Mouse (Mus musculus): ENCODE results near the gene Erc2. TPM values are rescaled to one million over a fixed set of nuclear protein-coding genes. Genes with fewer than 3 reads are reported as not detected.

The Erc2 gene
- polyA plus RNA-seq, 1 experiment from 2014 or later = 12.7 TPM

- no peak for ATAC-seq (replicated peaks; ENCODE audit: low FRiP score)
- no peak overlapping the region for H3K9ac ChIP-seq (ENCODE audit: low read length)
- WGBS = 90% methylated on average over 4 of the region's 4 CpGs
These were observed 548.5 kb downstream of the Erc2 start for GRCm38 (mm10) chr14:28170711-28171110.

GRCm38 (mm10) chr14:28171364-28171763, 549.1 kb downstream of the Erc2 start:
- Histone ChIP-seq H3K9me3 (ENCODE audit: control insufficient read depth, low read length) (no peaks in the 10 kb centered on the region), H3K27ac (ENCODE audit: low read depth, low read length) (no peak overlapping the region), H3K9ac (ENCODE audit: low read length) (no peak overlapping the region), H3K4me1 (replicated peaks; ENCODE audit: control insufficient read depth, insufficient read depth, low read length) (no peaks in the 10 kb centered on the region), H3K36me3 (ENCODE audit: control insufficient read depth, insufficient read depth, low read length) (no peaks in the 10 kb centered on the region), H3K4me2 (ENCODE audit: low read depth, low read length, severe bottlenecking) (no peak overlapping the region), H3K27me3 (ENCODE audit: control insufficient read depth, insufficient read depth, low read length) (no peaks in the 10 kb centered on the region), H3K4me3 (ENCODE audit: low read depth, low read length) (no peak overlapping the region)
- ATAC-seq (replicated peaks; ENCODE audit: low FRiP score) (no peak), DNase-seq (ENCODE audit: low spot score) (no peak)
- 75% methylated on average over 2 of the region's 2 CpGs for WGBS

More at GRCm38 (mm10) chr14:28170711-28171110, 548.5 kb downstream of the Erc2 start:
- Histone ChIP-seq H3K36me3 (ENCODE audit: control insufficient read depth, insufficient read depth, low read length) (no peaks in the 10 kb centered on the region), H3K9me3 (ENCODE audit: control insufficient read depth, low read length) (no peaks in the 10 kb centered on the region), H3K27me3 (ENCODE audit: control insufficient read depth, insufficient read depth, low read length) (no peaks in the 10 kb centered on the region), H3K27ac (ENCODE audit: low read depth, low read length) (no peak overlapping the region), H3K4me3 (ENCODE audit: low read depth, low read length) (no peak overlapping the region), H3K4me1 (replicated peaks; ENCODE audit: control insufficient read depth, insufficient read depth, low read length) (peaks cover 2% of the 10 kb centered on the region; the same call in 1 of the 2 replicates), H3K4me2 (ENCODE audit: low read depth, low read length, severe bottlenecking) (no peak overlapping the region)
- DNase-seq (ENCODE audit: low spot score) = no peak

- WGBS = 93% methylated on average over 4 of the region's 4 CpGs
- Histone ChIP-seq H3K27me3 (ENCODE audit: control insufficient read depth, insufficient read depth, low read length) (no peaks in the 10 kb centered on the region), H3K4me2 (ENCODE audit: low read depth, low read length, severe bottlenecking) (no peak overlapping the region), H3K9me3 (ENCODE audit: control insufficient read depth, low read length) (no peaks in the 10 kb centered on the region), H3K27ac (ENCODE audit: low read depth, low read length) (no peak overlapping the region), H3K4me3 (ENCODE audit: low read depth, low read length) (no peak overlapping the region), H3K4me1 (replicated peaks; ENCODE audit: control insufficient read depth, insufficient read depth, low read length) (no peaks in the 10 kb centered on the region), H3K9ac (ENCODE audit: low read length) (no peak overlapping the region), H3K36me3 (ENCODE audit: control insufficient read depth, insufficient read depth, low read length) (no peaks in the 10 kb centered on the region)
- ATAC-seq (replicated peaks; ENCODE audit: low FRiP score) = no peak
- no peak for DNase-seq (ENCODE audit: low spot score)
These were observed 551.5 kb downstream of the Erc2 start for GRCm38 (mm10) chr14:28173736-28174135.

GRCm38 (mm10) chr14:28181070-28181825, 559.0 kb downstream of the Erc2 start:
- no peak for ATAC-seq (replicated peaks; ENCODE audit: low FRiP score)
- no peaks in the 10 kb centered on the region for H3K36me3 ChIP-seq (ENCODE audit: control insufficient read depth, insufficient read depth, low read length)
- H3K4me3 ChIP-seq (ENCODE audit: low read depth, low read length) = no peak overlapping the region
- no peak overlapping the region for H3K9ac ChIP-seq (ENCODE audit: low read length)
- no peak overlapping the region for H3K4me2 ChIP-seq (ENCODE audit: low read depth, low read length, severe bottlenecking)
- no peaks in the 10 kb centered on the region for H3K27me3 ChIP-seq (ENCODE audit: control insufficient read depth, insufficient read depth, low read length)
- 35% methylated on average over 4 of the region's 4 CpGs for WGBS
- no peak overlapping the region for H3K27ac ChIP-seq (ENCODE audit: low read depth, low read length)
- 0 out of 2 replicates have a peak, but pooled peaks cover 2% of the 10 kb centered on the region for H3K4me1 ChIP-seq (replicated peaks; ENCODE audit: control insufficient read depth, insufficient read depth, low read length)
- DNase-seq (ENCODE audit: low spot score) = no peak
- H3K9me3 ChIP-seq (ENCODE audit: control insufficient read depth, low read length) = no peaks in the 10 kb centered on the region

GRCm38 (mm10) chr14:28192711-28193364, 570.6 kb downstream of the Erc2 start:
- ATAC-seq (replicated peaks; ENCODE audit: low FRiP score) (no peak), DNase-seq (ENCODE audit: low spot score) (no peak)
- WGBS = 82% methylated on average over 8 of the region's 8 CpGs
- Histone ChIP-seq H3K9me3 (ENCODE audit: control insufficient read depth, low read length) (no peaks in the 10 kb centered on the region), H3K4me3 (ENCODE audit: low read depth, low read length) (no peak overlapping the region), H3K9ac (ENCODE audit: low read length) (no peak overlapping the region), H3K27ac (ENCODE audit: low read depth, low read length) (no peak overlapping the region), H3K4me1 (replicated peaks; ENCODE audit: control insufficient read depth, insufficient read depth, low read length) (no peaks in the 10 kb centered on the region), H3K36me3 (ENCODE audit: control insufficient read depth, insufficient read depth, low read length) (no peaks in the 10 kb centered on the region), H3K27me3 (ENCODE audit: control insufficient read depth, insufficient read depth, low read length) (no peaks in the 10 kb centered on the region), H3K4me2 (ENCODE audit: low read depth, low read length, severe bottlenecking) (no peak overlapping the region)

GRCm38 (mm10) chr14:28203874-28204273, 581.6 kb downstream of the Erc2 start:
- Histone ChIP-seq H3K9me3 (ENCODE audit: control insufficient read depth, low read length) (no peaks in the 10 kb centered on the region), H3K36me3 (ENCODE audit: control insufficient read depth, insufficient read depth, low read length) (no peaks in the 10 kb centered on the region), H3K4me1 (replicated peaks; ENCODE audit: control insufficient read depth, insufficient read depth, low read length) (no peaks in the 10 kb centered on the region), H3K9ac (ENCODE audit: low read length) (no peak overlapping the region), H3K27me3 (ENCODE audit: control insufficient read depth, insufficient read depth, low read length) (no peaks in the 10 kb centered on the region), H3K27ac (ENCODE audit: low read depth, low read length) (no peak overlapping the region), H3K4me2 (ENCODE audit: low read depth, low read length, severe bottlenecking) (no peak overlapping the region), H3K4me3 (ENCODE audit: low read depth, low read length) (no peak overlapping the region)
- no peak for ATAC-seq (replicated peaks; ENCODE audit: low FRiP score)
- 80% methylated on average over 4 of the region's 4 CpGs for WGBS
- no peak for DNase-seq (ENCODE audit: low spot score)

- no peaks in the 10 kb centered on the region for H3K4me1 ChIP-seq (replicated peaks; ENCODE audit: control insufficient read depth, insufficient read depth, low read length)
- ATAC-seq (replicated peaks; ENCODE audit: low FRiP score) = no peak
- no peaks in the 10 kb centered on the region for H3K36me3 ChIP-seq (ENCODE audit: control insufficient read depth, insufficient read depth, low read length)
- DNase-seq (ENCODE audit: low spot score) = no peak
- no peak overlapping the region for H3K27ac ChIP-seq (ENCODE audit: low read depth, low read length)
- 95% methylated on average over 2 of the region's 2 CpGs for WGBS
- H3K4me2 ChIP-seq (ENCODE audit: low read depth, low read length, severe bottlenecking) = no peak overlapping the region
- H3K27me3 ChIP-seq (ENCODE audit: control insufficient read depth, insufficient read depth, low read length) = no peaks in the 10 kb centered on the region
- H3K9me3 ChIP-seq (ENCODE audit: control insufficient read depth, low read length) = no peaks in the 10 kb centered on the region
- H3K4me3 ChIP-seq (ENCODE audit: low read depth, low read length) = no peak overlapping the region
- H3K9ac ChIP-seq (ENCODE audit: low read length) = no peak overlapping the region
These were observed 584.1 kb downstream of the Erc2 start for GRCm38 (mm10) chr14:28206303-28206702.

GRCm38 (mm10) chr14:28225550-28225949, 603.3 kb downstream of the Erc2 start:
- no peaks in the 10 kb centered on the region for H3K9me3 ChIP-seq (ENCODE audit: control insufficient read depth, low read length)
- no peaks in the 10 kb centered on the region for H3K27me3 ChIP-seq (ENCODE audit: control insufficient read depth, insufficient read depth, low read length)
- ATAC-seq (replicated peaks; ENCODE audit: low FRiP score) (no peak), DNase-seq (ENCODE audit: low spot score) (no peak)
- H3K4me3 ChIP-seq (ENCODE audit: low read depth, low read length) = no peak overlapping the region
- H3K36me3 ChIP-seq (ENCODE audit: control insufficient read depth, insufficient read depth, low read length) = no peaks in the 10 kb centered on the region
- H3K4me1 ChIP-seq (replicated peaks; ENCODE audit: control insufficient read depth, insufficient read depth, low read length) = no peaks in the 10 kb centered on the region
- no peak overlapping the region for H3K4me2 ChIP-seq (ENCODE audit: low read depth, low read length, severe bottlenecking)
- 92% methylated on average over 6 of the region's 6 CpGs for WGBS
- no peak overlapping the region for H3K27ac ChIP-seq (ENCODE audit: low read depth, low read length)
- no peak overlapping the region for H3K9ac ChIP-seq (ENCODE audit: low read length)
